Mouse (Mus musculus) ES-Bruce4 (cell line): ENCODE data around the gene Hist1h2ad. TPM values are rescaled to one million over a fixed set of nuclear protein-coding genes. Genes with fewer than 3 reads are reported as not detected.
A peak's percentile ranks its signal among the peaks of the same experiment; 100 is the strongest.
"Not testable (repeated sequence)": the region's sequence is repeated elsewhere in the genome, so short reads cannot be mapped to it uniquely, and the experiment has no call there.

ENCODE experiments used
- H3K27ac ChIP-seq: 2 replicates; pipeline ENCODE4 v1.5.1; 2012; ENCODE audit warnings: low read length, inconsistent platforms; ENCODE audit not compliant: insufficient read depth
- H3K27me3 ChIP-seq: 2 replicates; pipeline ENCODE4 v1.6.1; 2012; ENCODE audit warnings: mild to moderate bottlenecking, low read length, inconsistent platforms; ENCODE audit not compliant: control insufficient read depth, poor library complexity, insufficient read depth, severe bottlenecking
- H3K36me3 ChIP-seq: 2 replicates; pipeline ENCODE4 v1.6.1; 2012; ENCODE audit warnings: inconsistent platforms, mild to moderate bottlenecking, low read length, moderate library complexity; ENCODE audit not compliant: control insufficient read depth, poor library complexity, insufficient read depth, severe bottlenecking
- H3K4me1 ChIP-seq: one replicate; pipeline ENCODE4 v1.8.1; 2011; ENCODE audit warnings: low read length; ENCODE audit not compliant: control insufficient read depth, insufficient read depth
- H3K4me3 ChIP-seq: 2 replicates; pipeline ENCODE4 v1.5.1; 2011; ENCODE audit warnings: low read depth, mild to moderate bottlenecking, low read length
- H3K9ac ChIP-seq: 2 replicates; pipeline ENCODE4 v1.6.1; 2012; ENCODE audit warnings: low read depth, mild to moderate bottlenecking, inconsistent platforms; ENCODE audit not compliant: poor library complexity, severe bottlenecking
- H3K9me3 ChIP-seq: replicated peaks from 2 replicates; pipeline ENCODE4 v1.6.1; 2012; ENCODE audit warnings: mild to moderate bottlenecking, low read length, inconsistent platforms; ENCODE audit not compliant: control insufficient read depth, poor library complexity, insufficient read depth, severe bottlenecking
- CTCF ChIP-seq: IDR thresholded peaks from one replicate; pipeline ENCODE4 v1.8.1; 2011; ENCODE audit warnings: low read depth, low read length
- EP300 ChIP-seq: IDR thresholded peaks from 2 replicates; pipeline ENCODE4 v1.6.1; 2011; ENCODE audit warnings: low read depth, low read length; ENCODE audit not compliant: insufficient read depth
- POLR2A ChIP-seq: IDR thresholded peaks from one replicate; pipeline ENCODE4 v1.8.1; 2011; ENCODE audit warnings: low read length; ENCODE audit not compliant: insufficient read depth
- polyA plus RNA-seq: library from polyadenylated mRNA; stranded (reverse); fragments of >200 nt; gene quantifications from 2 replicates; pipeline ENCODE4 v1.2.4, GENCODE M21; 2011; ENCODE audit warnings: low read depth; ENCODE audit not compliant: missing spikeins, insufficient read depth, insufficient read length

The Hist1h2ad gene
- polyA plus RNA-seq, 1 experiment: 2.0 TPM

- peak overlapping the region; percentile 44; the same call in 1 of the 2 replicates for H3K27ac ChIP-seq
- H3K9me3 ChIP-seq: no peaks in the 10 kb centered on the region; the same call in 1 of the 2 replicates
- no peak overlapping the region for H3K4me3 ChIP-seq
- no peak overlapping the region for H3K9ac ChIP-seq
- H3K4me1 ChIP-seq: peaks cover 6% of the 10 kb centered on the region
- no peaks in the 10 kb centered on the region for H3K36me3 ChIP-seq
- no peaks in the 10 kb centered on the region for H3K27me3 ChIP-seq
- no peak for TF ChIP-seq EP300
- TF ChIP-seq CTCF: no peak
- no peak for TF ChIP-seq POLR2A
These were observed 17.0 kb downstream of the Hist1h2ad start for GRCm38 (mm10) chr13:23591206-23591605.

DNA sequence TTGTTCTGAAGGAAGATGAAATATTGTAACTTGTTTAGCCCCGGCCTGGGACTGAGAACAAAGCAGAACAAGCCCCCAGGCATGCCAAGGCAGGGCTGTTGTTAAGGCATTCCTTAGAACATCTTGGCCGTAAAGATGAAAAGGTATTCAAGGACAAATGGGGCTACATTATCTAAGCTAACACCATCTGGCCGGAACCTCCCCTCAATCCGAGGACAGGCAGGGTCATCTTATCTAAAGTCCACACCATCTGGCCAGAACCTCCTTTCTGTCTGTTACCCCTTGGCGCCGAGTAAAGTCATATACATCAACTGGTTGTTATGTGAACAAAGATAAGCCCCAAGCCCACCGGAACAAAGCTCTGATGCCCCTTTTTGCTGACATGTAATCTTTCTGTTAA is 17.7 kb downstream of the Hist1h2ad start:
- not testable (repeated sequence) for H3K27ac ChIP-seq

GRCm38 (mm10) chr13:23592614-23593013 is 18.4 kb downstream of the Hist1h2ad start:
- Histone ChIP-seq H3K27ac (peak overlapping the region; percentile 66), H3K4me1 (peaks cover 6% of the 10 kb centered on the region), H3K36me3 (no peaks in the 10 kb centered on the region), H3K27me3 (no peaks in the 10 kb centered on the region), H3K4me3 (no peak overlapping the region), H3K9ac (no peak overlapping the region), H3K9me3 (no peaks in the 10 kb centered on the region; the same call in 1 of the 2 replicates)
- TF ChIP-seq CTCF: no peak
- TF ChIP-seq POLR2A: no peak
- TF ChIP-seq EP300: no peak

More for the DNA sequence above, 17.7 kb downstream of the Hist1h2ad start:
- H3K4me1 ChIP-seq, H3K27me3 ChIP-seq, H3K36me3 ChIP-seq, H3K4me3 ChIP-seq, H3K9ac ChIP-seq, H3K9me3 ChIP-seq: not testable (repeated sequence)
- TF ChIP-seq EP300: peak; percentile 78

DNA sequence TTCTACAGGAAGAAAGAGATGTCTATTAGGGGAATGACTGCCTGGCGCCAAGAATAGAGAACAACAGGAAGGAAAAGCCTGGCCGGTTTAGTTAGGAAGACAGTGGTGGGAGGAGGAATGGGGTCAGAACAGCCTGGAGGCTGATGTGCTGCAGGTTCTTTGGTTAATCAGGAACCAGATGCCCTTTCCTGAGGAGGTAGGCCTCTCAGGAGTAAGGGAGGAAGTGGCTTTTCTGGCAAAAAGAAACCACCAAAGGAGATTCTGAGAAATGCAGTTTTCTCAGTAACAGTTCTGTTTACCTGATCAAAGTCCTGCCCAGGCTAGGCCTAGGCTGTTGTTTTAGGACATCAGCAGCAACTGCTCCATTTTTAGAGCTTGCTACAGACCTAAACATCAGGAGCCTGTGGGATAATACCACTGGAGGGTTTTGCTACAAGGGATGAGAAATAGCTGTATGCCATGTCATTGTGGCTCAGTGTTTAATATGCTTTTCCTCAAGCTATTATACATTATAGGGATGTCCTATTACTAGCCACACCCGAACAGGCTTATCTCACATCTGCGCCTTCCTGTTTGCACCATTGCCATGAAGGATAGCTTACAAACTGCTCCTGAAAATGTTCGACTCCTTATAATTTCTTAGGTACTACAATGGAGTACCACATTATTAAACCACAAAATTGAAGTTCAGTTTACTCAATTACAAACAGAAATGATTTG is 19.0 kb downstream of the Hist1h2ad start:
- Histone ChIP-seq H3K36me3 (no peaks in the 10 kb centered on the region), H3K9ac (no peak overlapping the region), H3K27ac (peak overlapping the region; percentile 86), H3K4me3 (no peak overlapping the region), H3K9me3 (no peaks in the 10 kb centered on the region; the same call in 1 of the 2 replicates), H3K27me3 (no peaks in the 10 kb centered on the region), H3K4me1 (peaks cover 6% of the 10 kb centered on the region)
- TF ChIP-seq EP300 (peak; percentile 85), POLR2A (no peak)

- Histone ChIP-seq H3K4me1 (peaks cover 6% of the 10 kb centered on the region), H3K36me3 (no peaks in the 10 kb centered on the region), H3K9ac (no peak overlapping the region), H3K9me3 (no peaks in the 10 kb centered on the region; the same call in 1 of the 2 replicates), H3K27ac (peak overlapping the region; percentile 87), H3K27me3 (no peaks in the 10 kb centered on the region), H3K4me3 (no peak overlapping the region)
- TF ChIP-seq EP300 (no peak), CTCF (no peak), POLR2A (no peak)
These were observed 21.0 kb downstream of the Hist1h2ad start for GRCm38 (mm10) chr13:23595185-23595584.

DNA sequence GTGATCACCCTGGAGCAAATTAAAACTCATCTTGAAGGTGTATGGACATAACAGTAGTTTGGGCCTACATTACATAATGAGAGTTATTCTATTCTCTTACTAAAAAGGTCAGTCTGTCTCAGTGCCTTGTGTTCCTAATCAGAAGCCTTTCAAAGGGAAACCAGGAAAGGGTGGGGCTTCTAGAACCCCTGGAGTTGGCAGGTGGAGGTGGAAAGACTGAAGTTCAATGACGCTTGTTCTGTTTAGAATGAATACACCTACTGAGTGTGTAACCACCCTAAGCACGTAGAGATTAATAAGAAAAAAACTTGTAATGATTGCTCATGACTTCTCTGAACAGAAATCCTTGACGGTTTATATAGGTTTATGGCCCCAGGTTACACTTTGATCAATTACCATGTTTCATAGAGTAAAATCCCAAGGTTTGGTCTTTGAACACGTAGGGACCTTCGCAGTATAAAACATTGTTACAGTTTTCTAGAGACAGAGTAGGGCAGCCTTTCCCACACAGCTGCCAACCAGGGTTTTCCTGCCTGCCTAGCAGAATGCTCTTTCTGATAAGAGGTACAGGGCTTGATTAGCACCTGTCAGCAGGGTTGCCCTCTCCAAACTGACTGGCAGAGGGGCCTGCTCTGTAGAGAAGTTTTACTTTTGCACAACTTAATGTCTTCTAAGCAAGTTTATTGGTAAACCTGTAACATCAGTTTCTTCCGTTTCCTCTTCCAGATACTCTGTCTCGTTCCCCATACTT is 21.6 kb downstream of the Hist1h2ad start:
- peak overlapping the region; percentile 87 for H3K27ac ChIP-seq
- H3K27me3 ChIP-seq: no peaks in the 10 kb centered on the region
- H3K9ac ChIP-seq: no peak overlapping the region
- no peak overlapping the region for H3K4me3 ChIP-seq
- H3K36me3 ChIP-seq: no peaks in the 10 kb centered on the region
- peaks cover 6% of the 10 kb centered on the region for H3K4me1 ChIP-seq
- no peaks in the 10 kb centered on the region; the same call in 1 of the 2 replicates for H3K9me3 ChIP-seq
- TF ChIP-seq CTCF: no peak
- TF ChIP-seq EP300: no peak
- no peak for TF ChIP-seq POLR2A
